Mouse (Mus musculus) CH12.LX (cell line): ENCODE data around the gene Ankrd36. TPM values are rescaled to one million over a fixed set of nuclear protein-coding genes. Genes with fewer than 3 reads are reported as not detected.

ENCODE experiments used
- DNase-seq: peaks from one replicate; pipeline ENCODE4 v3.0.0-alpha.2; 2013; ENCODE audit errors: extremely low read depth
- H3K27ac ChIP-seq: 2 replicates; pipeline ENCODE4 v1.5.1; 2012; ENCODE audit warnings: low read depth, mild to moderate bottlenecking, control low read depth, moderate library complexity; ENCODE audit not compliant: insufficient read depth
- H3K27me3 ChIP-seq: replicated peaks from 2 replicates; pipeline ENCODE3; 2012; ENCODE audit warnings: inconsistent platforms
- H3K36me3 ChIP-seq, 2 experiments: replicated peaks in 1 of 2; 2 replicates each; pipeline versions ENCODE3 to v1.6.1; 2012; ENCODE audit warnings: inconsistent platforms in 1 of 2, low read length in 1 of 2, mild to moderate bottlenecking in 1 of 2, mixed read lengths in 1 of 2, moderate library complexity in 1 of 2; ENCODE audit not compliant: control insufficient read depth in 1 of 2, insufficient read depth in 1 of 2
- H3K4me1 ChIP-seq, 2 experiments: 2 replicates each; pipeline ENCODE4 v1.6.1; 2012; ENCODE audit warnings: inconsistent platforms in 1 of 2, moderate library complexity in 1 of 2; ENCODE audit not compliant: insufficient read depth in 2 of 2, control insufficient read depth in 1 of 2
- H3K4me2 ChIP-seq: 2 replicates; pipeline ENCODE4 v1.6.1; 2012; ENCODE audit warnings: low read depth, mild to moderate bottlenecking, control low read depth; ENCODE audit not compliant: poor library complexity, insufficient read depth, severe bottlenecking
- H3K4me3 ChIP-seq, 3 experiments: fragments of 150-350 bp in 1 of 3; sonication (generic) in 1 of 3; replicated peaks in 1 of 3; 2 replicates each; pipeline versions ENCODE3 to v1.5.1; 2011 to 2012; ENCODE audit warnings: low read depth in 2 of 3, low read length in 2 of 3, mild to moderate bottlenecking in 2 of 3, moderate library complexity in 2 of 3, control low read depth in 1 of 3, improper control_type of control experiment in 1 of 3, inconsistent platforms in 1 of 3, mixed read lengths in 1 of 3; ENCODE audit not compliant: poor library complexity in 1 of 3
- H3K79me2 ChIP-seq: replicated peaks from 2 replicates; pipeline ENCODE4 v1.6.1; 2012; ENCODE audit warnings: mild to moderate bottlenecking, moderate library complexity; ENCODE audit not compliant: control insufficient read depth, poor library complexity, insufficient read depth, severe bottlenecking; ENCODE audit errors: extremely low read depth
- H3K9ac ChIP-seq: 2 replicates; pipeline ENCODE4 v1.6.1; 2012; ENCODE audit warnings: low read depth, mild to moderate bottlenecking, control low read depth, moderate library complexity; ENCODE audit not compliant: insufficient read depth
- H3K9me3 ChIP-seq: replicated peaks from 2 replicates; pipeline ENCODE3; 2012; ENCODE audit warnings: low read length, inconsistent platforms, mixed read lengths
- BHLHE40 ChIP-seq: IDR thresholded peaks from 2 replicates; pipeline ENCODE4 v1.6.1; 2011; ENCODE audit warnings: mild to moderate bottlenecking, low read depth, low read length, improper control_type of control experiment
- CTCF ChIP-seq, 2 experiments: IDR thresholded peaks in 1 of 2; conservative IDR thresholded peaks in 1 of 2; 2 replicates each; pipeline ENCODE4 v1.5.1; 2011 to 2012; ENCODE audit warnings: low read depth in 2 of 2, low read length in 2 of 2, improper control_type of control experiment in 1 of 2, inconsistent platforms in 1 of 2, mild to moderate bottlenecking in 1 of 2, moderate library complexity in 1 of 2
- E2F4 ChIP-seq: IDR thresholded peaks from 2 replicates; pipeline ENCODE4 v1.6.1; 2011; ENCODE audit warnings: low read depth, low read length, improper control_type of control experiment; ENCODE audit not compliant: insufficient replicate concordance
- ELF1 ChIP-seq: IDR thresholded peaks from 2 replicates; pipeline ENCODE4 v1.6.1; 2014; ENCODE audit warnings: low read depth, mild to moderate bottlenecking, inconsistent platforms, low read length, improper control_type of control experiment
- EP300 ChIP-seq: IDR thresholded peaks from 2 replicates; pipeline ENCODE4 v1.6.1; 2011; ENCODE audit warnings: low read length, improper control_type of control experiment
- HCFC1 ChIP-seq: IDR thresholded peaks from 2 replicates; pipeline ENCODE4 v1.6.1; 2012; ENCODE audit warnings: low read depth, mild to moderate bottlenecking, inconsistent platforms, low read length, improper control_type of control experiment
- IRF4 ChIP-seq: IDR thresholded peaks from 2 replicates; pipeline ENCODE4 v1.6.1; 2014; ENCODE audit warnings: low read depth, mild to moderate bottlenecking, inconsistent platforms, low read length, improper control_type of control experiment
- JUND ChIP-seq: conservative IDR thresholded peaks from 2 replicates; pipeline ENCODE4 v1.6.1; 2011; ENCODE audit warnings: low read depth, low read length, improper control_type of control experiment
- MAX ChIP-seq: IDR thresholded peaks from 2 replicates; pipeline ENCODE4 v1.6.1; 2011; ENCODE audit warnings: low read length, improper control_type of control experiment
- MAZ ChIP-seq: IDR thresholded peaks from 2 replicates; pipeline ENCODE4 v1.6.1; 2012; ENCODE audit warnings: low read depth, mild to moderate bottlenecking, inconsistent platforms, low read length, improper control_type of control experiment, moderate library complexity
- MXI1 ChIP-seq: IDR thresholded peaks from 2 replicates; pipeline ENCODE4 v1.6.1; 2011; ENCODE audit warnings: mild to moderate bottlenecking, low read depth, low read length, improper control_type of control experiment
- NELFE ChIP-seq: IDR thresholded peaks from 2 replicates; pipeline ENCODE4 v1.6.1; 2011; ENCODE audit warnings: low read depth, low read length, improper control_type of control experiment
- NRF1 ChIP-seq: IDR thresholded peaks from 2 replicates; pipeline ENCODE4 v1.6.1; 2014; ENCODE audit warnings: low read depth, mild to moderate bottlenecking, inconsistent platforms, low read length, improper control_type of control experiment, moderate library complexity
- PAX5 ChIP-seq: IDR thresholded peaks from 2 replicates; pipeline ENCODE4 v1.6.1; 2012; ENCODE audit warnings: low read length, inconsistent platforms, mixed read lengths
- POLR2A ChIP-seq: IDR thresholded peaks from 2 replicates; pipeline ENCODE4 v1.6.1; 2011; ENCODE audit warnings: low read depth, mild to moderate bottlenecking, improper control_type of control experiment, low read length
- RAD21 ChIP-seq: IDR thresholded peaks from 2 replicates; pipeline ENCODE4 v1.6.1; 2011; ENCODE audit warnings: low read depth, mild to moderate bottlenecking, low read length, improper control_type of control experiment, moderate library complexity
- RCOR1 ChIP-seq: conservative IDR thresholded peaks from 2 replicates; pipeline ENCODE4 v1.6.1; 2012; ENCODE audit warnings: low read depth, mild to moderate bottlenecking, inconsistent platforms, low read length, improper control_type of control experiment
- SMC3 ChIP-seq: IDR thresholded peaks from 2 replicates; pipeline ENCODE4 v1.6.1; 2011; ENCODE audit warnings: low read depth, low read length, improper control_type of control experiment
- TBP ChIP-seq: conservative IDR thresholded peaks from 2 replicates; pipeline ENCODE4 v1.6.1; 2011; ENCODE audit warnings: low read depth, low read length, improper control_type of control experiment
- TCF12 ChIP-seq: IDR thresholded peaks from 2 replicates; pipeline ENCODE4 v1.6.1; 2014; ENCODE audit warnings: low read depth, mild to moderate bottlenecking, inconsistent platforms, low read length, improper control_type of control experiment
- USF1 ChIP-seq: IDR thresholded peaks from 2 replicates; pipeline ENCODE4 v1.6.1; 2014; ENCODE audit warnings: low read depth, mild to moderate bottlenecking, inconsistent platforms, low read length, improper control_type of control experiment
- USF2 ChIP-seq: conservative IDR thresholded peaks from 2 replicates; pipeline ENCODE4 v1.6.1; 2011; ENCODE audit warnings: low read depth, low read length, improper control_type of control experiment
- ZC3H11A ChIP-seq: IDR thresholded peaks from 2 replicates; pipeline ENCODE4 v1.6.1; 2012; ENCODE audit warnings: low read depth, mild to moderate bottlenecking, inconsistent platforms, low read length, improper control_type of control experiment
- dilution Hi-C: fragments of 300-500 bp; cut with MboI; formaldehyde crosslinking; loops from 2 replicates; pipeline ENCODE4 v1.14.3; 2020; ENCODE audit warnings: low sequenced_read_pairs; ENCODE audit not compliant: extremely low pct_unique_long_range_greater_than_20kb, extremely low pct_ligation_motif_present
- in situ Hi-C: fragments of 300-500 bp; cut with MboI; formaldehyde crosslinking; loops from 3 replicates; pipeline ENCODE4 v1.14.3; 2019; ENCODE audit warnings: low sequenced_read_pairs, low pct_ligation_motif_present, low pct_unique_long_range_greater_than_20kb, mixed read lengths
- polyA plus RNA-seq: library from polyadenylated mRNA; unstranded; fragments of >175 nt; gene quantifications from 2 replicates; pipeline ENCODE4 v1.2.1, GENCODE M21; 2012; ENCODE audit warnings: low read depth; ENCODE audit not compliant: insufficient read length
- total RNA-seq, 2 experiments: library from RNA; depleted of rRNA; stranded (reverse); fragments of 300-350 nt in 1 of 2; fragments of >200 nt in 1 of 2; gene quantifications; 2 replicates each; pipeline ENCODE4 v1.2.3; 2012 to 2014

The Ankrd36 gene
- total and polyA plus RNA-seq, 3 experiments = not detected

- H3K36me3 ChIP-seq = no peaks in the 10 kb centered on the region
- H3K4me2 ChIP-seq = no peak overlapping the region
- no peaks in the 10 kb centered on the region for H3K27me3 ChIP-seq
- no peak overlapping the region for H3K9ac ChIP-seq
- in situ Hi-C loops (no loop called here), dilution Hi-C loops (no loop called here)
- no peaks in the 10 kb centered on the region for H3K79me2 ChIP-seq
- no peak for TF ChIP-seq IRF4
- TF ChIP-seq USF1 = no peak
- no peak for TF ChIP-seq E2F4
- TF ChIP-seq JUND = no peak
- TF ChIP-seq ELF1 = no peak
- TF ChIP-seq USF2 = no peak
- no peak for TF ChIP-seq ZC3H11A
- TF ChIP-seq MXI1 = no peak
- TF ChIP-seq NELFE = no peak
- TF ChIP-seq POLR2A = no peak
- TF ChIP-seq MAZ = no peak
- TF ChIP-seq MAX = no peak
- no peak for TF ChIP-seq NRF1
- TF ChIP-seq PAX5 = no peak
- no peak for TF ChIP-seq TCF12
- no peak for TF ChIP-seq EP300
- no peak for TF ChIP-seq RAD21
- no peak for TF ChIP-seq TBP
- no peak for TF ChIP-seq RCOR1
- TF ChIP-seq, all 38 proteins: peak for 0
- DNase-seq = no peak
- no peak overlapping the region for H3K4me3 ChIP-seq
- no peaks in the 10 kb centered on the region for H3K4me1 ChIP-seq
- H3K27ac ChIP-seq = no peak overlapping the region
- no peaks in the 10 kb centered on the region for H3K9me3 ChIP-seq
Observed at GRCm38 (mm10) chr11:5682541-5682940, 113.1 kb downstream of the Ankrd36 start.

GRCm38 (mm10) chr11:5684283-5684682 lies 114.8 kb downstream of the Ankrd36 start:
- H3K79me2 ChIP-seq = no peaks in the 10 kb centered on the region
- H3K36me3 ChIP-seq = no peaks in the 10 kb centered on the region
- dilution Hi-C loops = no loop called here
- H3K27ac ChIP-seq = no peak overlapping the region
- no peak overlapping the region for H3K4me2 ChIP-seq
- in situ Hi-C loops = no loop called here
- H3K4me3 ChIP-seq = no peak overlapping the region
- TF ChIP-seq BHLHE40 (peak; percentile 54), HCFC1 (no peak), SMC3 (peak; percentile 18), USF1 (no peak), CTCF (conservative IDR thresholded peaks at IDR 0.05 in 1 of 2, IDR thresholded peaks at IDR 0.05 in 1 of 2; ENCODE audit: low read depth in 2 of 2, low read length in 2 of 2) (peak in 1 of 2 experiments; percentile 29; a peak in 2 of 4 replicates)
- no peaks in the 10 kb centered on the region for H3K9me3 ChIP-seq
- H3K9ac ChIP-seq = no peak overlapping the region
- H3K27me3 ChIP-seq = no peaks in the 10 kb centered on the region
- DNase-seq = no peak
- peaks cover 0 to 7% of the 10 kb centered on the region in 2 experiments; a peak in 1 of 4 replicates for H3K4me1 ChIP-seq
